Mouse (Mus musculus): ENCODE data around the gene Amz1.

DNA sequence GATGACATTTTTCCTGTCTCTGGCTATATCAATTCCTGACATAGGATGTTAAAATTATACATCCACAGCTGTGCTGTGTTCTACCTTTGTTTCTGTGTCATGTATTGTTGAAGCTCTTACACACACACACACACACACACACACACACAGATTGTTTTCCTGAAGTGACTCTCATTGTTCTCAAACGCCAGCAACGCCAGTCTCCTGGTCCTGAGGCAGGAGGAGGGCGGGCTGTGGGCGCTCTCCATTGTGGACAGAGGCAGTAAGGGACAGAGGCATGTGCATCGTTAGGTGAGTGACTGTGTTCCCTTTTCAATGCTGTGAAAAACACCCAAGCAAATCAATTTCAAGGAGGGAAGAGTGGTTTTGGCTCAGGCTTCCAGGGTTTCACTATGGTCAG lies 29.3 kb downstream of the Amz1 start:
- no peak for TF ChIP-seq E2F4 (IDR thresholded peaks at IDR 0.05; ENCODE audit: insufficient read depth)
- no peak for TF ChIP-seq POLR2A (IDR thresholded peaks at IDR 0.05; ENCODE audit: insufficient read length, low read depth)
- TF ChIP-seq USF1 (IDR thresholded peaks at IDR 0.05; ENCODE audit: low read depth), result no peak
- TF ChIP-seq MAX (IDR thresholded peaks at IDR 0.05; ENCODE audit: low read depth), result no peak
- TF ChIP-seq CEBPB (IDR thresholded peaks at IDR 0.05; ENCODE audit: insufficient read depth, poor library complexity, severe bottlenecking), result no peak
- TF ChIP-seq TCF12 (IDR thresholded peaks at IDR 0.05; ENCODE audit: insufficient read depth, poor library complexity, severe bottlenecking), result no peak
- TF ChIP-seq MYOD1 (IDR thresholded peaks at IDR 0.05; ENCODE audit: control insufficient read depth in 1 of 3, insufficient read length in 2 of 3, low read depth in 2 of 3), result no peak
- no peak for TF ChIP-seq TCF3 (IDR thresholded peaks at IDR 0.05; ENCODE audit: insufficient read length, low read depth)
- TF ChIP-seq POLR2AphosphoS2 (IDR thresholded peaks at IDR 0.05; ENCODE audit: insufficient read length, low read depth), result no peak
- TF ChIP-seq MYOG (IDR thresholded peaks at IDR 0.05; ENCODE audit: control insufficient read depth in 1 of 3, insufficient read depth in 1 of 3, insufficient read length in 2 of 3, low read depth in 2 of 3), result no peak
- no peak for TF ChIP-seq SRF (IDR thresholded peaks at IDR 0.05; ENCODE audit: control insufficient read depth, insufficient read length, low read depth)
- no peak for TF ChIP-seq REST (IDR thresholded peaks at IDR 0.05; ENCODE audit: insufficient read depth, insufficient read length)

Data from myocyte (in vitro differentiated cells).